Mouse (Mus musculus) right cerebral cortex, postnatal 14 days (tissue): ENCODE data around the gene 1700021F05Rik.

Experiments used
- DNase-seq: peaks from one replicate; pipeline ENCODE4 v3.0.0; 2022

1700021F05Rik gene

GRCm38 (mm10) chr10:43540442-43541152 lies at the start of gene 1700021F05Rik:
Gene 1700021F05Rik (minus strand): TSS chr10:43540994.
- peak; percentile 97 for DNase-seq

GRCm38 (mm10) chr10:43588470-43589177 lies 47.8 kb upstream of the 1700021F05Rik start:
- no peak for DNase-seq

GRCm38 (mm10) chr10:43584538-43584937 lies 43.7 kb upstream of the 1700021F05Rik start:
- no peak for DNase-seq

- no peak for DNase-seq
These were observed 40.5 kb upstream of the 1700021F05Rik start for GRCm38 (mm10) chr10:43581260-43581659.

- no peak for DNase-seq
These were observed 39.9 kb upstream of the 1700021F05Rik start for GRCm38 (mm10) chr10:43580649-43581078.

GRCm38 (mm10) chr10:43579381-43580261 lies 38.8 kb upstream of the 1700021F05Rik start:
- peak; percentile 30 for DNase-seq

- peak; percentile 28 for DNase-seq
These were observed 38.1 kb upstream of the 1700021F05Rik start for GRCm38 (mm10) chr10:43578754-43579380.

- peak; percentile 17 for DNase-seq
These were observed 37.6 kb upstream of the 1700021F05Rik start for GRCm38 (mm10) chr10:43578366-43578753.

GRCm38 (mm10) chr10:43577997-43578331 lies 37.2 kb upstream of the 1700021F05Rik start, which contains the start of gene Cd24a:
Gene Cd24a (plus strand): TSS chr10:43578284.
- no peak for DNase-seq

GRCm38 (mm10) chr10:43577299-43577996 lies 36.7 kb upstream of the 1700021F05Rik start:
- DNase-seq = no peak

- peak; percentile 82 for DNase-seq
These were observed 34.2 kb upstream of the 1700021F05Rik start for GRCm38 (mm10) chr10:43574956-43575355.

- no peak for DNase-seq
These were observed 33.6 kb upstream of the 1700021F05Rik start for GRCm38 (mm10) chr10:43574352-43574751.

GRCm38 (mm10) chr10:43561311-43561710 lies 20.5 kb upstream of the 1700021F05Rik start:
- no peak for DNase-seq

GRCm38 (mm10) chr10:43560765-43561164 lies 20.0 kb upstream of the 1700021F05Rik start:
- DNase-seq = no peak

GRCm38 (mm10) chr10:43559313-43559712 lies 18.5 kb upstream of the 1700021F05Rik start:
- DNase-seq = no peak

- DNase-seq = no peak
These were observed 16.9 kb upstream of the 1700021F05Rik start for GRCm38 (mm10) chr10:43557630-43558165.

GRCm38 (mm10) chr10:43551388-43551787 lies 10.6 kb upstream of the 1700021F05Rik start:
- no peak for DNase-seq

GRCm38 (mm10) chr10:43550923-43551322 lies 10.1 kb upstream of the 1700021F05Rik start:
- DNase-seq = no peak

- no peak for DNase-seq
These were observed 8.6 kb upstream of the 1700021F05Rik start for GRCm38 (mm10) chr10:43549411-43549810.

- DNase-seq = no peak
These were observed 355 bp upstream of the 1700021F05Rik start for GRCm38 (mm10) chr10:43541153-43541544.

GRCm38 (mm10) chr10:43539746-43540310 lies 966 bp downstream of the 1700021F05Rik start:
- DNase-seq = no peak
